Mouse (Mus musculus): Measurements from ENCODE around the gene Ckap5. TPM values are rescaled to one million over a fixed set of nuclear protein-coding genes. Genes with fewer than 3 reads are reported as not detected.

Ckap5 gene
- polyA plus RNA-seq, 1 experiment from 2014 or later, result 81.2 TPM

DNA sequence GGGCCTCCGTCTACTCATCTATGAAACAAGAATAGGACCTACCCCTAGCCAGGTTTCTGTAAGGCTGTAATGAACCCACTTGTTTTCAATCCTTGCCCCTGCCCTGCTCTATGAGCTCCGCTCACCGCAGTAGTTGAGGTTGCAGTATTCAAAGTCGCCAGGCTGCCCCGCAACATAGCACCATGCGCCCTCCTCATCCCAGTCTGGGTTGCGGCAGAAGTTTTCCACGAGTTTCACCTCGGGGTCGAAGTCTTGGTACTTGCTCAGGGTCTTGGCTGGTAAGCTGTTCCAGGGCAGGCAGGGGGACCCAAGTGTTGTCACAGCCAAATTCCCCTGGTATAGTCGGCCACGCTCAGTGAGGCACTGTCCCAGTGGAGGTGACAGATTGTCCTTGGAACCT lies 103.8 kb downstream of the Ckap5 start:
- ATAC-seq, result no peak
- Histone ChIP-seq H3K9ac (no peak overlapping the region), H3K9me3 (no peaks in the 10 kb centered on the region), H3K36me3 (no peaks in the 10 kb centered on the region), H3K27ac (no peak overlapping the region), H3K27me3 (replicated peaks) (no peaks in the 10 kb centered on the region), H3K4me3 (replicated peaks) (no peak overlapping the region), H3K4me1 (replicated peaks) (no peaks in the 10 kb centered on the region), H3K4me2 (replicated peaks) (no peak overlapping the region)
- WGBS, result 92% methylated on average over 12 of the region's 12 CpGs

GRCm38 (mm10) chr2:91631826-91632225 lies 105.3 kb downstream of the Ckap5 start:
- Histone ChIP-seq H3K4me2 (replicated peaks) (no peak overlapping the region), H3K4me3 (replicated peaks) (no peak overlapping the region), H3K27me3 (replicated peaks) (no peaks in the 10 kb centered on the region), H3K9ac (no peak overlapping the region), H3K9me3 (no peaks in the 10 kb centered on the region), H3K27ac (no peak overlapping the region), H3K4me1 (replicated peaks) (no peaks in the 10 kb centered on the region), H3K36me3 (no peaks in the 10 kb centered on the region)
- ATAC-seq, result no peak
- 81% methylated on average over 5 of the region's 5 CpGs for WGBS

- Histone ChIP-seq H3K4me2 (replicated peaks) (no peak overlapping the region), H3K9me3 (no peaks in the 10 kb centered on the region), H3K9ac (no peak overlapping the region), H3K4me3 (replicated peaks) (no peak overlapping the region), H3K27me3 (replicated peaks) (no peaks in the 10 kb centered on the region), H3K36me3 (no peaks in the 10 kb centered on the region), H3K27ac (no peak overlapping the region), H3K4me1 (replicated peaks) (no peaks in the 10 kb centered on the region)
- ATAC-seq, result no peak
- 58% methylated on average over 5 of the region's 5 CpGs for WGBS
Observed at GRCm38 (mm10) chr2:91632316-91632715, 105.8 kb downstream of the Ckap5 start.

GRCm38 (mm10) chr2:91633334-91633977 lies 106.9 kb downstream of the Ckap5 start:
- H3K4me3 ChIP-seq (replicated peaks), result no peak overlapping the region
- H3K9me3 ChIP-seq, result no peaks in the 10 kb centered on the region
- H3K36me3 ChIP-seq, result no peaks in the 10 kb centered on the region
- H3K9ac ChIP-seq, result no peak overlapping the region
- no peak overlapping the region for H3K4me2 ChIP-seq (replicated peaks)
- no peaks in the 10 kb centered on the region for H3K4me1 ChIP-seq (replicated peaks)
- 60% methylated on average over 12 of the region's 12 CpGs for WGBS
- no peaks in the 10 kb centered on the region for H3K27me3 ChIP-seq (replicated peaks)
- no peak overlapping the region for H3K27ac ChIP-seq
- ATAC-seq, result no peak

- Histone ChIP-seq H3K4me3 (replicated peaks) (no peak overlapping the region), H3K27ac (no peak overlapping the region), H3K9me3 (no peaks in the 10 kb centered on the region), H3K4me1 (replicated peaks) (no peaks in the 10 kb centered on the region), H3K9ac (no peak overlapping the region), H3K36me3 (no peaks in the 10 kb centered on the region), H3K27me3 (replicated peaks) (no peaks in the 10 kb centered on the region), H3K4me2 (replicated peaks) (no peak overlapping the region)
- WGBS, result 81% methylated on average over 9 of the region's 9 CpGs
- ATAC-seq, result no peak
Observed at GRCm38 (mm10) chr2:91634841-91635240, 108.3 kb downstream of the Ckap5 start.

GRCm38 (mm10) chr2:91635486-91635885 lies 108.9 kb downstream of the Ckap5 start:
- no peaks in the 10 kb centered on the region for H3K36me3 ChIP-seq
- H3K4me3 ChIP-seq (replicated peaks), result no peak overlapping the region
- H3K4me2 ChIP-seq (replicated peaks), result no peak overlapping the region
- no peaks in the 10 kb centered on the region for H3K27me3 ChIP-seq (replicated peaks)
- no peak for ATAC-seq
- H3K9ac ChIP-seq, result no peak overlapping the region
- no peaks in the 10 kb centered on the region for H3K4me1 ChIP-seq (replicated peaks)
- H3K9me3 ChIP-seq, result no peaks in the 10 kb centered on the region
- H3K27ac ChIP-seq, result no peak overlapping the region
- WGBS, result 85% methylated on average over 11 of the region's 11 CpGs

- ATAC-seq, result no peak
- Histone ChIP-seq H3K4me3 (replicated peaks) (no peak within 1 kb of the TSS), H3K36me3 (no peaks in the 10 kb centered on the region), H3K4me1 (replicated peaks) (no peaks in the 10 kb centered on the region), H3K9me3 (no peaks in the 10 kb centered on the region), H3K27me3 (replicated peaks) (no peaks in the 10 kb centered on the region), H3K9ac (no peak within 1 kb of the TSS), H3K4me2 (replicated peaks) (no peak within 1 kb of the TSS), H3K27ac (no peak within 1 kb of the TSS)
- WGBS, result 76% methylated on average over 8 of the region's 8 CpGs
Observed at GRCm38 (mm10) chr2:91636229-91636628, 109.7 kb downstream of the Ckap5 start, which contains the start of gene F2. Gene F2, minus strand, starts transcription at chr2:91636414.

DNA sequence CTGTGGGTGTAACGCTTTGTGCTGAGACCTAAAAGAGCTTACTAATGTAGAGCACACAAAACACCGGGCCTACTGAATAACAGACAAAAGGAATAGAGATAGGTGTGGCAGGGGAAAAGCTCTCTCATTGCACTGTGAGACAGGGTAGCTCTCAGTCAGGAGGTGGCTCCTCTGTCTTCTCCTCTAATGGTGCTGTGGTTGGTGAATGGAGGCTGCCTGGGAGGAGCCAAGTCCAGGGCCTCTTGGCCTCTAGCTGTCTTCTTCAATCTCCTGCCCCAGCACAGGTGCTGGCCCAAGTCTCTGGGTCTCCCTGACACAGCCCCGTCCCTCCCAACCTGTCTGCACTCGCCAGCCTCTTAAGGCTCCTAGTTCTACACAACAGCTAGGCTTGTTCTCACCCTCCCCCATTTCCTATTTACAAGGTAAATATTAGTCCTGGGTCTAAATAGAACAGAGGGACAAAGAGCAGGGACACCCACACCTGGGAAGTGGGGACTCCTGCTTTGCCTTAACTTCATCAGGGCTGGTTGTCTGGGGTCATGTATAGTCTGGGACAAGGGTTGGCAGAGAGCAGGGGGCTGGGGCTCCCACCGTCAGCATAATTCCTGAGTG lies 110.3 kb downstream of the Ckap5 start:
- H3K9ac ChIP-seq, result no peak overlapping the region
- H3K27me3 ChIP-seq (replicated peaks), result no peaks in the 10 kb centered on the region
- no peak overlapping the region for H3K27ac ChIP-seq
- no peaks in the 10 kb centered on the region for H3K36me3 ChIP-seq
- H3K9me3 ChIP-seq, result no peaks in the 10 kb centered on the region
- no peaks in the 10 kb centered on the region for H3K4me1 ChIP-seq (replicated peaks)
- H3K4me3 ChIP-seq (replicated peaks), result no peak overlapping the region
- ATAC-seq, result peak; percentile 59
- WGBS, result 63% methylated on average over 5 of the region's 5 CpGs
- H3K4me2 ChIP-seq (replicated peaks), result no peak overlapping the region

- 0 out of 2 replicates have a peak, but pooled peaks cover 2% of the 10 kb centered on the region for H3K4me1 ChIP-seq (replicated peaks)
- no peak overlapping the region for H3K9ac ChIP-seq
- no peak overlapping the region for H3K27ac ChIP-seq
- no peaks in the 10 kb centered on the region for H3K36me3 ChIP-seq
- no peaks in the 10 kb centered on the region for H3K27me3 ChIP-seq (replicated peaks)
- WGBS, result 60% methylated on average over 6 of the region's 6 CpGs
- ATAC-seq, result no peak
- no peak overlapping the region for H3K4me3 ChIP-seq (replicated peaks)
- H3K9me3 ChIP-seq, result no peaks in the 10 kb centered on the region
- H3K4me2 ChIP-seq (replicated peaks), result no peak overlapping the region
Observed at GRCm38 (mm10) chr2:91638931-91639330, 112.4 kb downstream of the Ckap5 start.

GRCm38 (mm10) chr2:91642825-91643415 lies 116.4 kb downstream of the Ckap5 start:
- Histone ChIP-seq H3K9me3 (no peaks in the 10 kb centered on the region), H3K4me1 (replicated peaks) (0 out of 2 replicates have a peak, but pooled peaks cover 2% of the 10 kb centered on the region), H3K4me2 (replicated peaks) (no peak overlapping the region), H3K4me3 (replicated peaks) (no peak overlapping the region), H3K27me3 (replicated peaks) (no peaks in the 10 kb centered on the region), H3K9ac (no peak overlapping the region), H3K27ac (no peak overlapping the region), H3K36me3 (peaks cover 33% of the 10 kb centered on the region)
- peak; percentile 75 for ATAC-seq
- 71% methylated on average over 2 of the region's 2 CpGs for WGBS

DNA sequence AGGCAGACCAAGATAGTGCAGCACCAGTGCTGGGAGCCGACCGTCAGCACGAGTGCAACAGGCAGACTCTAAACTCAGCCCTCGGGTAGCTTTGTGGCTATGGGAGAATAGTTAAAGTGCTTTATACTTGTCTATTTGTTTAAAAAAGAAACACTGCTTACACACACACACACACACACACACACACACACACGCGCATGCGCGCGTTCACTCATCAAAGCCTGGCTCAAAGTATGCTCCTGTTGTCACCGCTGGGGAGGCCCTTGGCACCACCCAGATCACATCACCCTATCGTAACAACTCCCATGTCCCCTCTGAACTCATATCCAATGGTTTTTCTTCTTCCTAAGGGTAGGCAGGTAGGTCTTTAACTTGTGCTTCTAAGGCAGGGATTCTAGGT lies 117.5 kb downstream of the Ckap5 start:
- no peak overlapping the region for H3K27ac ChIP-seq
- peaks cover 34% of the 10 kb centered on the region for H3K36me3 ChIP-seq
- H3K4me3 ChIP-seq (replicated peaks), result no peak overlapping the region
- no peaks in the 10 kb centered on the region for H3K9me3 ChIP-seq
- no peak overlapping the region for H3K4me2 ChIP-seq (replicated peaks)
- ATAC-seq, result no peak
- H3K27me3 ChIP-seq (replicated peaks), result no peaks in the 10 kb centered on the region
- no peak overlapping the region for H3K9ac ChIP-seq
- WGBS, result 96% methylated on average over 11 of the region's 11 CpGs
- 0 out of 2 replicates have a peak, but pooled peaks cover 5% of the 10 kb centered on the region for H3K4me1 ChIP-seq (replicated peaks)

GRCm38 (mm10) chr2:91645354-91645753 lies 118.8 kb downstream of the Ckap5 start:
- no peak for ATAC-seq
- Histone ChIP-seq H3K27me3 (replicated peaks) (no peaks in the 10 kb centered on the region), H3K27ac (no peak overlapping the region), H3K4me1 (replicated peaks) (0 out of 2 replicates have a peak, but pooled peaks cover 5% of the 10 kb centered on the region), H3K4me2 (replicated peaks) (no peak overlapping the region), H3K9ac (no peak overlapping the region), H3K36me3 (peaks cover 34% of the 10 kb centered on the region), H3K9me3 (no peaks in the 10 kb centered on the region), H3K4me3 (replicated peaks) (no peak overlapping the region)
- 97% methylated on average over 15 of the region's 15 CpGs for WGBS

All from intestine, embryonic 15.5 days (tissue).